Mouse (Mus musculus) gastrocnemius, adult 2 months (tissue): ENCODE data around the gene Vps37c. TPM values are rescaled to one million over a fixed set of nuclear protein-coding genes. Genes with fewer than 3 reads are reported as not detected.
A peak's percentile ranks its signal among the peaks of the same experiment; 100 is the strongest.

ENCODE experiments used
- DNase-seq: peaks from one replicate; pipeline ENCODE4 v3.0.0; 2022
- H3K27ac ChIP-seq: fragments of 200-600 bp; 2 replicates; pipeline ENCODE4 v1.8.1; 2022; ENCODE audit warnings: mild to moderate bottlenecking
- H3K4me3 ChIP-seq: fragments of 200-600 bp; 2 replicates; pipeline ENCODE4 v1.8.1; 2022; ENCODE audit warnings: mild to moderate bottlenecking, moderate library complexity
- CTCF ChIP-seq: fragments of 200-600 bp; IDR thresholded peaks from 2 replicates; pipeline ENCODE4 v1.8.1; 2022; ENCODE audit warnings: antibody characterized with exemption, mild to moderate bottlenecking, moderate library complexity
- intact Hi-C: fragments of 180-260 bp; cut with DNase I; formaldehyde crosslinking; loops from one replicate; pipeline ENCODE4 v1.15.1; 2025
- long read RNA-seq, 2 experiments: library from polyadenylated mRNA; stranded (forward); transcript quantifications; one replicate each; pipeline ENCODE4 v2.0.0; 2021
- total RNA-seq, 2 experiments: library from RNA; stranded (reverse); gene quantifications; 2 replicates each; pipeline ENCODE4 v1.2.3; 2021

Gene Vps37c
- total RNA-seq: 10 to 100 TPM; 20.7 to 26.3 TPM
- long read RNA-seq, experiment 1, transcript Vps37c-203 (5 exons, 2,690 nt): minor isoform, 15 of 102 reads
- long read RNA-seq, experiment 1, transcript Vps37c-201 (5 exons, 2,686 nt): major isoform, 69 of 102 reads
- long read RNA-seq, experiment 1, partial matches to known transcripts: 3 of 102 reads
- long read RNA-seq, experiment 1, other reads (novel, unspliced or antisense): 15 of 102 reads
- long read RNA-seq, experiment 2, transcript Vps37c-203 (5 exons, 2,690 nt): minor isoform, 14 of 88 reads
- long read RNA-seq, experiment 2, transcript Vps37c-201 (5 exons, 2,686 nt): major isoform, 58 of 88 reads
- long read RNA-seq, experiment 2, partial matches to known transcripts: 2 of 88 reads
- long read RNA-seq, experiment 2, other reads (novel, unspliced or antisense): 14 of 88 reads

GRCm38 (mm10) chr19:10688537-10689352 is at the start of gene Vps37c:
TSS of gene Vps37c (plus strand) at chr19:10688735.
- DNase-seq: peak; percentile 94
- H3K4me3 ChIP-seq: peak within 1 kb of the TSS; percentile 79
- H3K27ac ChIP-seq: peak within 1 kb of the TSS; percentile 98
- intact Hi-C loops: no loop called here
- TF ChIP-seq CTCF: peak; percentile 4; the same call in 1 of the 2 replicates

DNA sequence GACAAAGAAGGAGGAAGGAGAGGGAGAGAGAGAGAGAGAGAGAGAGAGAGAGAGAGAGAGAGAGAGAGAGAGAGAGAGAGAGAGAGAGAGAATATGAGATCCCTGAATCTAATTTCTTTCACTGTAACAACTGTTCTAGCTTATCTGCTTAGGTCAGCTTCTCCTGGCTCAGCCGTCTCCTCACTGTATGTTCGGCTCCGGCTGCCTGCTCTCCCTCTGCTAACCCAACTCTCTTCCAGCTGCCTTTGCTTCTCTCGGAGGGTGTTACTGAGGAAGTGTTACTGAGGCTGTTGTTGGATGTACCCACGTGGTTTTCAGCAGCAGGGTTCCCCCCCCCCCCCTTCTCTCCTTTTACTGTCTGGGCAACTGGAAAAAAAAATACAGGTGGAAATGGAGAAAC is 48.5 kb upstream of the Vps37c start:
- intact Hi-C loops: no loop called here
- no peak for DNase-seq
- Histone ChIP-seq H3K27ac (no peak overlapping the region), H3K4me3 (no peak overlapping the region)
- TF ChIP-seq CTCF: no peak

DNA sequence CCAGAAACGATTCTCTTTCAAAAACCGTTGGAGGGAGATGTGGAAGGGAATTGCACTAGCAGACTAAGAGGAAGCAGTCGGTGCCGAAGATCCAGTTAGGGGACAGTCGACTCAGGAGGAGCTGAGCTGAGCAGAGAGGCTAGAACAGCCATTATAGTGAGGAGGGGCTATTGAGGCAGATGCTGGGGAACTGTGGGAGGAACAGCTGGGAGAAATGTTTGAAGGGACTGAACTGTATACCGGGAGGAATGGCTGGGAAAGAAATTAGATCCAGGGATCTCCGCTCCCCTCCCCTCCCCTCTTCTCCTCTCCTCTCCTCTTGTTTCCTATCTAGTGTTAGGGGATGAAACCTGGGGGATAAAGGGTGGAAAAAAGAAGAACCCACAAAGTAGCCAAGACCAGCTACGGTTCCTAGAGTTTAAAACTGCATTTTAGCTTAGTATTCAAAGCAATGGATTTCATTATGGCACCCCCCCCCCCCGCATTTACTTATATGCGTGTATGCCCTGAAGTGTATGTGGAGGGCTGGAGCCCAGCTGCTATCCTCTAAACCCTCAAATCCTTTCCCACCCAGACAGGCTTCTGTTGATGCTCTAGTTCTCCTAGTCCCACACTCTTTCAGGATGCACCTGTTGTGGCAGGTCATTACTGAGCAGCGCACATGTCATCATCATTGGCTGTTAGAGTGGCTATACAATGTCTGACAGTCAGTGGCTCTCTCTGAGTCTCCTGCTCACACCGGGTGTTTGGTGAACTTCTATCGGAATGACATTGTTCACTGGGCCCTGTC is 47.8 kb upstream of the Vps37c start:
- no peak overlapping the region for H3K27ac ChIP-seq
- no peak for TF ChIP-seq CTCF
- intact Hi-C loops: no loop called here
- no peak for DNase-seq
- H3K4me3 ChIP-seq: no peak overlapping the region

DNA sequence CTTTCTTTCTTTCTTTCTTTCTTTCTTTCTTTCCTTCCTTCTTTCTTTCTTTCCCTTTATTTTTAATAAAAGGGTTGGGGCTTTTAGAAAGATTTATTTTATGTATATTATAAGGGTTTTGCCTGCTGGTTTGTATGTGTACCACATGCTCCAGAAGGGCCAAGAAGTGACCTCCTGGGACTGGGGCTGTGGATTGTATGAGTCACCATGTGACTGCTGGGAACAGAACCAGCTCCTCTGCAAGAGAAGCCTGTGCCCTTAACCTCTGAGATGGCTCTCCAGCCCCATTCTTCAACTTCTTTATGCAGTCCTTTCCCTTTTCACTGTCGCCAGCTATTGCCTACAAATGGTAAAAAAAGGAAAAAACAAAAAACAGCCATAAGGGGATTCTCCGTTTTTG is 42.9 kb upstream of the Vps37c start:
- DNase-seq: peak; percentile 36
- Histone ChIP-seq H3K27ac (no peak overlapping the region), H3K4me3 (no peak overlapping the region)
- no peak for TF ChIP-seq CTCF
- intact Hi-C loops: no loop called here

- intact Hi-C loops: no loop called here
- no peak overlapping the region for H3K4me3 ChIP-seq
- no peak for TF ChIP-seq CTCF
- peak; percentile 4 for DNase-seq
- H3K27ac ChIP-seq: no peak overlapping the region
Measured at GRCm38 (mm10) chr19:10648156-10648555, 40.4 kb upstream of the Vps37c start.

- intact Hi-C loops: no loop called here
- no peak for DNase-seq
- no peak for TF ChIP-seq CTCF
- Histone ChIP-seq H3K27ac (no peak overlapping the region), H3K4me3 (no peak overlapping the region)
Measured at GRCm38 (mm10) chr19:10656058-10656457, 32.5 kb upstream of the Vps37c start.

- intact Hi-C loops: no loop called here
- no peak overlapping the region for H3K4me3 ChIP-seq
- no peak for TF ChIP-seq CTCF
- peak; percentile 12 for DNase-seq
- H3K27ac ChIP-seq: no peak overlapping the region
Measured at GRCm38 (mm10) chr19:10657742-10658141, 30.8 kb upstream of the Vps37c start.

- H3K27ac ChIP-seq: no peak overlapping the region
- DNase-seq: no peak
- no peak for TF ChIP-seq CTCF
- intact Hi-C loops: no loop called here
- no peak overlapping the region for H3K4me3 ChIP-seq
Measured at GRCm38 (mm10) chr19:10658406-10658805, 30.1 kb upstream of the Vps37c start.

DNA sequence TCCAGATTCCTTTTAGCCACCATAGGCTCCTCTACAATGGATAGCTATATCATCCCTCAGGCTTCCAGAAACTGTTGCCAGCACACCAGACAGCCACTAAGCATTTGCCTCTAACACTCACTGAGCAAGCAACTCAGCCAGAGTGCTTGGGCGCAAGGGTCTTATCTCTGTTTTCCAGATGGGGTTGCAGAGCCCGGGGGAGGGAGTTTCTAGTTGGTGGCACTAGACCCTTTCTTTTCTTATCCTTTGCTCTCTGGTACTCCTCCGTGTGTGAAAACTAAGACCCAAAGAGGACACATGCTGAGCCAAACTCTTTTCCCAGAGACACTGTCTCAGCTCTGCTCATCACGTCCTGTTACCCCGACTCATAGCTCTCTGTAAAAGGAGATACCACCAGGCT is 27.2 kb upstream of the Vps37c start:
- TF ChIP-seq CTCF: no peak
- DNase-seq: no peak
- intact Hi-C loops: no loop called here
- H3K27ac ChIP-seq: no peak overlapping the region
- H3K4me3 ChIP-seq: no peak overlapping the region

GRCm38 (mm10) chr19:10661919-10662318 is 26.6 kb upstream of the Vps37c start:
- H3K27ac ChIP-seq: no peak overlapping the region
- intact Hi-C loops: no loop called here
- peak; percentile 4 for DNase-seq
- H3K4me3 ChIP-seq: no peak overlapping the region
- TF ChIP-seq CTCF: no peak

GRCm38 (mm10) chr19:10662665-10663064 is 25.9 kb upstream of the Vps37c start:
- DNase-seq: peak; percentile 9
- no peak for TF ChIP-seq CTCF
- Histone ChIP-seq H3K4me3 (no peak overlapping the region), H3K27ac (no peak overlapping the region)
- intact Hi-C loops: no loop called here

- TF ChIP-seq CTCF: no peak
- Histone ChIP-seq H3K4me3 (no peak overlapping the region), H3K27ac (no peak overlapping the region)
- no peak for DNase-seq
- intact Hi-C loops: loop anchor here (1.0 to 2.0 kb wide), 2 partner anchors 44 to 314 kb away; no protein-coding TSS in a partner anchor
Measured at GRCm38 (mm10) chr19:10665093-10665492, 23.4 kb upstream of the Vps37c start.
